Mouse (Mus musculus) gastrocnemius, adult 18-20 months (tissue): Measurements from ENCODE around the gene L3hypdh. TPM values are rescaled to one million over a fixed set of nuclear protein-coding genes. Genes with fewer than 3 reads are reported as not detected.

Experiments
- DNase-seq: peaks from one replicate; pipeline ENCODE4 v3.0.0; 2021; ENCODE audit warnings: low spot score
- long read RNA-seq, 2 experiments: library from polyadenylated mRNA; stranded (forward); transcript quantifications; one replicate each; pipeline ENCODE4 v2.0.0; 2021
- total RNA-seq, 2 experiments: library from RNA; stranded (reverse); gene quantifications; 2 replicates each; pipeline ENCODE4 v1.2.3; 2021

Gene L3hypdh
- under 1 TPM; 0.76 to 0.80 TPM for total RNA-seq
- long read RNA-seq, experiment 1, partial matches to known transcripts: 0 of 4 reads
- long read RNA-seq, experiment 1, other reads (novel, unspliced or antisense): 0 of 4 reads
- long read RNA-seq, experiment 2, partial matches to known transcripts: 0 of 3 reads
- long read RNA-seq, experiment 2, other reads (novel, unspliced or antisense): 0 of 3 reads

GRCm38 (mm10) chr12:72085329-72086165 is at the start of gene L3hypdh, which contains the start of gene Jkamp:
TSS of gene L3hypdh (minus strand) at chr12:72085439.
TSS of gene Jkamp (plus strand) at chr12:72085589.
- peak; percentile 100 for DNase-seq

GRCm38 (mm10) chr12:72129203-72129602 is 44.0 kb upstream of the L3hypdh start:
- DNase-seq: no peak

- DNase-seq: peak; percentile 12
These were observed 30.6 kb upstream of the L3hypdh start for GRCm38 (mm10) chr12:72115686-72116345.

GRCm38 (mm10) chr12:72115126-72115525 is 29.9 kb upstream of the L3hypdh start:
- peak; percentile 15 for DNase-seq

- DNase-seq: peak; percentile 75
These were observed 19.5 kb upstream of the L3hypdh start for GRCm38 (mm10) chr12:72104525-72105281.

GRCm38 (mm10) chr12:72104027-72104426 is 18.8 kb upstream of the L3hypdh start:
- DNase-seq: no peak

- DNase-seq: no peak
These were observed 17.5 kb upstream of the L3hypdh start for GRCm38 (mm10) chr12:72102776-72103175.

GRCm38 (mm10) chr12:72096966-72097365 is 11.7 kb upstream of the L3hypdh start:
- no peak for DNase-seq

- DNase-seq: no peak
These were observed 4.6 kb upstream of the L3hypdh start for GRCm38 (mm10) chr12:72089802-72090201.

GRCm38 (mm10) chr12:72086166-72086825 is 1.1 kb upstream of the L3hypdh start:
- no peak for DNase-seq

GRCm38 (mm10) chr12:72085024-72085328 is 263 bp downstream of the L3hypdh start:
- DNase-seq: no peak

- DNase-seq: peak; percentile 43
These were observed 797 bp downstream of the L3hypdh start for GRCm38 (mm10) chr12:72084261-72085023.

- no peak for DNase-seq
These were observed 2.0 kb downstream of the L3hypdh start for GRCm38 (mm10) chr12:72083265-72083664.

- no peak for DNase-seq
These were observed 2.9 kb downstream of the L3hypdh start for GRCm38 (mm10) chr12:72082370-72082769.

GRCm38 (mm10) chr12:72081961-72082360 is 3.3 kb downstream of the L3hypdh start:
- DNase-seq: no peak

GRCm38 (mm10) chr12:72078248-72078647 is 7.0 kb downstream of the L3hypdh start:
- DNase-seq: no peak

- peak; percentile 79 for DNase-seq
These were observed 14.6 kb downstream of the L3hypdh start, which contains the start of gene Gpr135 for GRCm38 (mm10) chr12:72070327-72071269. TSS of gene Gpr135 (minus strand) at chr12:72071125.

- no peak for DNase-seq
These were observed 15.5 kb downstream of the L3hypdh start for GRCm38 (mm10) chr12:72069626-72070326.
